ENCODE assay signal across 8 mouse cellular contexts in the genomic region with DNA sequence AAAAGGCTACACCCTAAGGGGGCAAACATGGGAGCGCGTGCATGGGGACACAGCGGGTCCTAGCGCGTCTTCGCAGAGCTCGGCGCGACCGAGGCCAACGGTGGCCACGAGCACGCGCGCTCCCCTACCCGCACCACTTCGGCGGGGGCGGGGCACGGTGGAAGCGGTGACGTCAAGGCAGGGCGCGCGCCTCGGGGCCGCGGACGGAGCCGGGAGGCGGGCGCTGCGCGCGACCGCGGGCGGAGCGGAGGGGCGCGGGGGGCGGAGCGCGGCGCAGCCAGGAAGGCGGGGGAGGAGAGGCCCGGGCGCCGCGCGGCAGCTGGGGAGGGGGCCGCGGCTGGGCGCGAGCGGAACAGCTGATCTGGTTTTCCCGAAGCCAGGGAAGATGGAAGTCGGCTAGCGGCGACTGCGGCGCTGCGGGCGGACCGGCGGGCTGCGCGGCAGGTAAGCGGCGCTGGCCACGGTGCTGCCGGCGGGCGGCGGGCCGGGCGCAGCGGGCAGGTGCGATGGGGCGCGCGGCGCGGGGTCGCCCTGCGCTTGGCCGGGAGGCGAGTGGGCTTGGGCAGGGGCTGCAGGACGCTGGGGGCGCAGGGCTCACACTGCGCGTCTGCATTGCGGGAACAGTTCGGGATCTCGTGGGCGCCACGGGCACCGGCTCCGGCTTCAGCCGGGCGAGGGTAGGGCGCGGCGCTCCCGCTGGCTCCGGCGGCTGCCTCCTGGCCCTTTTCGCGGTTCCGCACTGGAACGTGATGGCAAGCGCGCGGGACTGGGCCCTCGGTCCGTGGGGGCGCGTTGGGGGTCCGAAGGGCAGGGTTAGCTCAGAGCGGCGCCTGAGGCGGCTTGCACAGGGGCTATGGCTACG. TPM values are rescaled to one million over a fixed set of nuclear protein-coding genes. Genes with fewer than 3 reads are reported as not detected.
A peak's percentile ranks its signal among the peaks of the same experiment; 100 is the strongest.
DNase-seq lines count a peak whose midpoint lies in the region; ATAC-seq and TF ChIP-seq lines count a peak whose summit lies in the region.

Otud7a (plus strand) TSS at position 268 of the 862 bp plus-strand sequence.

- under 1% methylated on average over 105 of the region's 123 CpGs for WGBS in lung, embryonic 15.5 days
- under 1% methylated on average over 78 of the region's 123 CpGs for WGBS in midbrain, postnatal 0 days

- peaks cover 35% of the 10 kb centered on the region for H3K27me3 ChIP-seq in lung, embryonic 15.5 days
- no peaks in the 10 kb centered on the region for H3K27me3 ChIP-seq in midbrain, postnatal 0 days (ENCODE audit: insufficient read depth, low read length)

- 0 out of 2 replicates have a peak within 1 kb of the TSS, but pooled peaks have one; percentile 7 for H3K9ac ChIP-seq in lung, embryonic 15.5 days
- H3K9ac ChIP-seq in midbrain, postnatal 0 days (replicated peaks; ENCODE audit: low read length, poor library complexity, severe bottlenecking), result peak within 1 kb of the TSS; percentile 96

- TF ChIP-seq CTCF in midbrain, postnatal 0 days (IDR thresholded peaks at IDR 0.05), result no peak

- no peak within 1 kb of the TSS for H3K27ac ChIP-seq in lung, embryonic 15.5 days
- H3K27ac ChIP-seq in midbrain, postnatal 0 days (ENCODE audit: low read depth, low read length), result peak within 1 kb of the TSS; percentile 81

- peak within 1 kb of the TSS; percentile 51 for H3K4me3 ChIP-seq in lung, embryonic 15.5 days
- peak within 1 kb of the TSS; percentile 86 for H3K4me3 ChIP-seq in midbrain, postnatal 0 days (ENCODE audit: low read depth, low read length)

- H3K4me2 ChIP-seq in lung, embryonic 15.5 days, result peak within 1 kb of the TSS; percentile 95
- peak within 1 kb of the TSS; percentile 68 for H3K4me2 ChIP-seq in midbrain, postnatal 0 days (ENCODE audit: low read depth, low read length, poor library complexity, severe bottlenecking)

- no peaks in the 10 kb centered on the region for H3K9me3 ChIP-seq in lung, embryonic 15.5 days
- no peaks in the 10 kb centered on the region for H3K9me3 ChIP-seq in midbrain, postnatal 0 days (ENCODE audit: low read length)

- 0 out of 2 replicates have a peak, but pooled peaks cover 3% of the 10 kb centered on the region for H3K4me1 ChIP-seq in lung, embryonic 15.5 days
- 0 out of 2 replicates have a peak, but pooled peaks cover 6% of the 10 kb centered on the region for H3K4me1 ChIP-seq in midbrain, postnatal 0 days (ENCODE audit: insufficient read depth, low read length)

- no peak for DNase-seq in lung, postnatal 25 days (ENCODE audit: low spot score)
- DNase-seq in embryo, embryonic 10 days (ENCODE audit: low spot score), result peak; percentile 82
- DNase-seq in kidney, adult 11 months, result peak; percentile 7
- peak; percentile 93 for DNase-seq in left cerebral cortex, postnatal 4 days
- peak; percentile 91 for DNase-seq in midbrain, postnatal 0 days (ENCODE audit: low spot score)
- DNase-seq in thymus, postnatal 25 days, result peak; percentile 10

- no peaks in the 10 kb centered on the region for H3K36me3 ChIP-seq in lung, embryonic 15.5 days
- H3K36me3 ChIP-seq in midbrain, postnatal 0 days (ENCODE audit: insufficient read depth, low read length), result no peaks in the 10 kb centered on the region

- intact Hi-C loops in left cerebral cortex, postnatal 4 days (cut with DNase I), result loop anchor here (5.0 kb wide), 1 partner anchor 228 kb away; no protein-coding TSS in a partner anchor

- peak; percentile 83 for ATAC-seq in lung, embryonic 15.5 days (ENCODE audit: borderline replicate concordance, extremely low read depth, low FRiP score, low TSS enrichment)
- peak; percentile 25; the same call in 1 of the 2 replicates for ATAC-seq in granulocyte monocyte progenitor cell, adult 5-6 weeks (replicated peaks; ENCODE audit: poor library complexity, severe bottlenecking)
- peak; percentile 93 for ATAC-seq in midbrain, postnatal 0 days (ENCODE audit: low FRiP score)

RNA-seq across cellular contexts. Expression of gene Otud7a, which starts in this region (rescaled TPM):
- polyA plus RNA-seq in lung, embryonic 15.5 days (2015; fragmentation: Nextera tagmentation; extraction: Ambion mirVana), result 0.09 and 0.19 TPM in 2 replicates
- not detected in 2 replicates for total RNA-seq in granulocyte monocyte progenitor cell, adult 5-6 weeks (2014; fragmentation: Nextera tagmentation)
- not detected in 2 replicates for total RNA-seq in granulocyte monocyte progenitor cell, adult 5-6 weeks (2017)
- 10 to 100 TPM; 33.0 to 36.4 TPM for total RNA-seq in left cerebral cortex, postnatal 4 days (2021)
- total RNA-seq in midbrain, postnatal 0 days (2014; rRNA removed), result 20.8 and 22.3 TPM in 2 replicates
- 3.2 and 4.2 TPM in 2 replicates for polyA plus RNA-seq in midbrain, postnatal 0 days (2015; fragmentation: Nextera tagmentation; extraction: Ambion mirVana)

Comparison
In these comparisons a context has a peak if more than half of its experiments do, and no peak if none do; other contexts are left out.
1. RNA of gene Otud7a (total RNA-seq): 33.0 to 36.4 TPM in left cerebral cortex, postnatal 4 days and 20.8 to 22.3 TPM in midbrain, postnatal 0 days; not detected in granulocyte monocyte progenitor cell, adult 5-6 weeks; every median in the first group is over 10 times any median in the second.
2. Peak in ATAC-seq, H3K4me3 ChIP-seq, H3K9ac ChIP-seq and H3K4me2 ChIP-seq in lung, embryonic 15.5 days; RNA of the gene not detected or under 1 TPM.
3. Peak in ATAC-seq in granulocyte monocyte progenitor cell, adult 5-6 weeks; RNA of the gene not detected or under 1 TPM.
4. ATAC-seq: peak in every context shown above with its lines; median percentile 93 in midbrain, postnatal 0 days; 83 in lung, embryonic 15.5 days; 25 in granulocyte monocyte progenitor cell, adult 5-6 weeks.